Mouse (Mus musculus) CH12.LX (cell line): ENCODE measurements around the gene Apba1. TPM values are rescaled to one million over a fixed set of nuclear protein-coding genes. Genes with fewer than 3 reads are reported as not detected.

Source experiments
- DNase-seq: peaks from one replicate; pipeline ENCODE4 v3.0.0-alpha.2; 2013; ENCODE audit errors: extremely low read depth
- H3K27ac ChIP-seq: 2 replicates; pipeline ENCODE4 v1.5.1; 2012; ENCODE audit warnings: low read depth, mild to moderate bottlenecking, control low read depth, moderate library complexity; ENCODE audit not compliant: insufficient read depth
- H3K27me3 ChIP-seq: replicated peaks from 2 replicates; pipeline ENCODE3; 2012; ENCODE audit warnings: inconsistent platforms
- H3K36me3 ChIP-seq, 2 experiments: replicated peaks in 1 of 2; 2 replicates each; pipeline versions ENCODE3 to v1.6.1; 2012; ENCODE audit warnings: inconsistent platforms in 1 of 2, low read length in 1 of 2, mild to moderate bottlenecking in 1 of 2, mixed read lengths in 1 of 2, moderate library complexity in 1 of 2; ENCODE audit not compliant: control insufficient read depth in 1 of 2, insufficient read depth in 1 of 2
- H3K4me1 ChIP-seq, 2 experiments: 2 replicates each; pipeline ENCODE4 v1.6.1; 2012; ENCODE audit warnings: inconsistent platforms in 1 of 2, moderate library complexity in 1 of 2; ENCODE audit not compliant: insufficient read depth in 2 of 2, control insufficient read depth in 1 of 2
- H3K4me2 ChIP-seq: 2 replicates; pipeline ENCODE4 v1.6.1; 2012; ENCODE audit warnings: low read depth, mild to moderate bottlenecking, control low read depth; ENCODE audit not compliant: poor library complexity, insufficient read depth, severe bottlenecking
- H3K4me3 ChIP-seq, 3 experiments: fragments of 150-350 bp in 1 of 3; sonication (generic) in 1 of 3; replicated peaks in 1 of 3; 2 replicates each; pipeline versions ENCODE3 to v1.5.1; 2011 to 2012; ENCODE audit warnings: low read depth in 2 of 3, low read length in 2 of 3, mild to moderate bottlenecking in 2 of 3, moderate library complexity in 2 of 3, control low read depth in 1 of 3, improper control_type of control experiment in 1 of 3, inconsistent platforms in 1 of 3, mixed read lengths in 1 of 3; ENCODE audit not compliant: poor library complexity in 1 of 3
- H3K79me2 ChIP-seq: replicated peaks from 2 replicates; pipeline ENCODE4 v1.6.1; 2012; ENCODE audit warnings: mild to moderate bottlenecking, moderate library complexity; ENCODE audit not compliant: control insufficient read depth, poor library complexity, insufficient read depth, severe bottlenecking; ENCODE audit errors: extremely low read depth
- H3K9ac ChIP-seq: 2 replicates; pipeline ENCODE4 v1.6.1; 2012; ENCODE audit warnings: low read depth, mild to moderate bottlenecking, control low read depth, moderate library complexity; ENCODE audit not compliant: insufficient read depth
- H3K9me3 ChIP-seq: replicated peaks from 2 replicates; pipeline ENCODE3; 2012; ENCODE audit warnings: low read length, inconsistent platforms, mixed read lengths
- CTCF ChIP-seq, 2 experiments: IDR thresholded peaks in 1 of 2; conservative IDR thresholded peaks in 1 of 2; 2 replicates each; pipeline ENCODE4 v1.5.1; 2011 to 2012; ENCODE audit warnings: low read depth in 2 of 2, low read length in 2 of 2, improper control_type of control experiment in 1 of 2, inconsistent platforms in 1 of 2, mild to moderate bottlenecking in 1 of 2, moderate library complexity in 1 of 2
- EP300 ChIP-seq: IDR thresholded peaks from 2 replicates; pipeline ENCODE4 v1.6.1; 2011; ENCODE audit warnings: low read length, improper control_type of control experiment
- GABPA ChIP-seq: IDR thresholded peaks from 2 replicates; pipeline ENCODE4 v1.6.1; 2012; ENCODE audit warnings: low read depth, low read length, improper control_type of control experiment, inconsistent platforms; ENCODE audit not compliant: insufficient replicate concordance
- HCFC1 ChIP-seq: IDR thresholded peaks from 2 replicates; pipeline ENCODE4 v1.6.1; 2012; ENCODE audit warnings: low read depth, mild to moderate bottlenecking, inconsistent platforms, low read length, improper control_type of control experiment
- IRF4 ChIP-seq: IDR thresholded peaks from 2 replicates; pipeline ENCODE4 v1.6.1; 2014; ENCODE audit warnings: low read depth, mild to moderate bottlenecking, inconsistent platforms, low read length, improper control_type of control experiment
- JUN ChIP-seq: IDR thresholded peaks from 2 replicates; pipeline ENCODE4 v1.6.1; 2011; ENCODE audit warnings: low read depth, mild to moderate bottlenecking, low read length, improper control_type of control experiment, moderate library complexity; ENCODE audit not compliant: insufficient read depth
- JUND ChIP-seq: conservative IDR thresholded peaks from 2 replicates; pipeline ENCODE4 v1.6.1; 2011; ENCODE audit warnings: low read depth, low read length, improper control_type of control experiment
- KAT2A ChIP-seq: IDR thresholded peaks from 2 replicates; pipeline ENCODE4 v1.6.1; 2012; ENCODE audit warnings: low read length, improper control_type of control experiment, inconsistent platforms; ENCODE audit not compliant: insufficient replicate concordance
- MAFK ChIP-seq: IDR thresholded peaks from 2 replicates; pipeline ENCODE4 v1.6.1; 2011; ENCODE audit warnings: low read length, improper control_type of control experiment; ENCODE audit not compliant: insufficient replicate concordance
- MAX ChIP-seq: IDR thresholded peaks from 2 replicates; pipeline ENCODE4 v1.6.1; 2011; ENCODE audit warnings: low read length, improper control_type of control experiment
- MEF2A ChIP-seq: IDR thresholded peaks from 2 replicates; pipeline ENCODE4 v1.6.1; 2014; ENCODE audit warnings: low read depth, mild to moderate bottlenecking, inconsistent platforms, low read length, improper control_type of control experiment, borderline replicate concordance
- NELFE ChIP-seq: IDR thresholded peaks from 2 replicates; pipeline ENCODE4 v1.6.1; 2011; ENCODE audit warnings: low read depth, low read length, improper control_type of control experiment
- PAX5 ChIP-seq: IDR thresholded peaks from 2 replicates; pipeline ENCODE4 v1.6.1; 2012; ENCODE audit warnings: low read length, inconsistent platforms, mixed read lengths
- POLR2A ChIP-seq: IDR thresholded peaks from 2 replicates; pipeline ENCODE4 v1.6.1; 2011; ENCODE audit warnings: low read depth, mild to moderate bottlenecking, improper control_type of control experiment, low read length
- POLR2AphosphoS2 ChIP-seq: IDR thresholded peaks from 2 replicates; pipeline ENCODE4 v1.6.1; 2011; ENCODE audit warnings: low read depth, low read length, improper control_type of control experiment
- RCOR1 ChIP-seq: conservative IDR thresholded peaks from 2 replicates; pipeline ENCODE4 v1.6.1; 2012; ENCODE audit warnings: low read depth, mild to moderate bottlenecking, inconsistent platforms, low read length, improper control_type of control experiment
- TBP ChIP-seq: conservative IDR thresholded peaks from 2 replicates; pipeline ENCODE4 v1.6.1; 2011; ENCODE audit warnings: low read depth, low read length, improper control_type of control experiment
- TCF12 ChIP-seq: IDR thresholded peaks from 2 replicates; pipeline ENCODE4 v1.6.1; 2014; ENCODE audit warnings: low read depth, mild to moderate bottlenecking, inconsistent platforms, low read length, improper control_type of control experiment
- USF2 ChIP-seq: conservative IDR thresholded peaks from 2 replicates; pipeline ENCODE4 v1.6.1; 2011; ENCODE audit warnings: low read depth, low read length, improper control_type of control experiment
- ZKSCAN1 ChIP-seq: IDR thresholded peaks from 2 replicates; pipeline ENCODE4 v1.6.1; 2012; ENCODE audit warnings: low read depth, inconsistent platforms, low read length, improper control_type of control experiment, borderline replicate concordance
- ZMIZ1 ChIP-seq: IDR thresholded peaks from 2 replicates; pipeline ENCODE4 v1.6.1; 2012; ENCODE audit warnings: low read depth, mild to moderate bottlenecking, inconsistent platforms, low read length, improper control_type of control experiment
- ZNF384 ChIP-seq: IDR thresholded peaks from 2 replicates; pipeline ENCODE4 v1.6.1; 2012; ENCODE audit warnings: low read depth, low read length, improper control_type of control experiment, inconsistent platforms
- dilution Hi-C: fragments of 300-500 bp; cut with MboI; formaldehyde crosslinking; loops from 2 replicates; pipeline ENCODE4 v1.14.3; 2020; ENCODE audit warnings: low sequenced_read_pairs; ENCODE audit not compliant: extremely low pct_unique_long_range_greater_than_20kb, extremely low pct_ligation_motif_present
- in situ Hi-C: fragments of 300-500 bp; cut with MboI; formaldehyde crosslinking; loops from 3 replicates; pipeline ENCODE4 v1.14.3; 2019; ENCODE audit warnings: low sequenced_read_pairs, low pct_ligation_motif_present, low pct_unique_long_range_greater_than_20kb, mixed read lengths
- polyA plus RNA-seq: library from polyadenylated mRNA; unstranded; fragments of >175 nt; gene quantifications from 2 replicates; pipeline ENCODE4 v1.2.1, GENCODE M21; 2012; ENCODE audit warnings: low read depth; ENCODE audit not compliant: insufficient read length
- total RNA-seq, 2 experiments: library from RNA; depleted of rRNA; stranded (reverse); fragments of 300-350 nt in 1 of 2; fragments of >200 nt in 1 of 2; gene quantifications; 2 replicates each; pipeline ENCODE4 v1.2.3; 2012 to 2014

Gene Apba1
- total and polyA plus RNA-seq, 3 experiments: 0.08 to 0.24 (median 0.09) TPM

- Histone ChIP-seq H3K27ac (no peak overlapping the region), H3K9me3 (peaks cover 10% of the 10 kb centered on the region), H3K4me1 (peaks cover 3 to 12% of the 10 kb centered on the region in 2 experiments; a peak in 2 of 4 replicates), H3K79me2 (no peaks in the 10 kb centered on the region), H3K36me3 (peaks cover 0 to 3% of the 10 kb centered on the region in 2 experiments), H3K4me3 (no peak overlapping the region), H3K4me2 (no peak overlapping the region), H3K9ac (no peak overlapping the region), H3K27me3 (no peaks in the 10 kb centered on the region)
- TF ChIP-seq IRF4 (no peak), RCOR1 (no peak), NELFE (no peak), MEF2A (no peak), POLR2A (no peak), MAFK (no peak), JUN (no peak), JUND (no peak), USF2 (no peak), POLR2AphosphoS2 (no peak), KAT2A (no peak), HCFC1 (no peak), EP300 (no peak), ZKSCAN1 (no peak), CTCF (conservative IDR thresholded peaks at IDR 0.05 in 1 of 2, IDR thresholded peaks at IDR 0.05 in 1 of 2; ENCODE audit: low read depth in 2 of 2, low read length in 2 of 2) (no peak), TCF12 (no peak), TBP (no peak), ZNF384 (no peak), ZMIZ1 (no peak), GABPA (no peak)
- dilution Hi-C loops: no loop called here
- no peak for DNase-seq
- in situ Hi-C loops: no loop called here
These were observed 136.1 kb downstream of the Apba1 start for GRCm38 (mm10) chr19:23894822-23895221.

- no peak overlapping the region for H3K9ac ChIP-seq
- TF ChIP-seq PAX5 (no peak), MAX (peak; percentile 65; the same call in 1 of the 2 replicates), ZKSCAN1 (no peak)
- H3K79me2 ChIP-seq: no peaks in the 10 kb centered on the region
- dilution Hi-C loops (no loop called here), in situ Hi-C loops (no loop called here)
- H3K9me3 ChIP-seq: peaks cover 10% of the 10 kb centered on the region
- H3K27ac ChIP-seq: no peak overlapping the region
- peaks cover 3 to 12% of the 10 kb centered on the region in 2 experiments; a peak in 2 of 4 replicates for H3K4me1 ChIP-seq
- no peaks in the 10 kb centered on the region for H3K27me3 ChIP-seq
- H3K4me2 ChIP-seq: peak overlapping the region; percentile 34
- H3K4me3 ChIP-seq: no peak overlapping the region
- peaks cover 0 to 3% of the 10 kb centered on the region in 2 experiments for H3K36me3 ChIP-seq
- DNase-seq: no peak
These were observed 138.2 kb downstream of the Apba1 start for GRCm38 (mm10) chr19:23896915-23897314.
